Mouse (Mus musculus): ENCODE measurements around the gene Aanat.

The Aanat gene

GRCm38 (mm10) chr11:116611168-116611567, 24.9 kb downstream of the Aanat start:
- WGBS = 94% methylated on average over 9 of the region's 9 CpGs

DNA sequence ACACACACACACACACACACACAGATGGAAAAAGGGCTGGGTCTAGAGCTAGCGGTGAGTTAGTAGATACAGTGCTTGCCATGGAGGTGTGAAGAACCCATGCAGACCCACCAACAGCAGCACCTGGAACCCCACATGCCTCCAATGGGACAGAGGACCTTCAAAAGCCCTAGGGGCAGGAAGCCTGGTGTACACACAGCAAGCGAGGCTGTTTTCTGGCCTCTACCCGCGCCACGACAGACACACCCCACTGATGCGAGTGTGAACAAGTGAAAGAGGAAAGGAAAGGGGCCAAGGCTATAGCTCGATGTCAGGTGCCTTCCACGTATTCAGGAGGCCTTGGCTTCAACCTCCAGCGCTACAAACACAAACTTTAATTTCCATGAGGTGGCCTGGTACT, 25.7 kb downstream of the Aanat start:
- WGBS = 88% methylated on average over 9 of the region's 9 CpGs

DNA sequence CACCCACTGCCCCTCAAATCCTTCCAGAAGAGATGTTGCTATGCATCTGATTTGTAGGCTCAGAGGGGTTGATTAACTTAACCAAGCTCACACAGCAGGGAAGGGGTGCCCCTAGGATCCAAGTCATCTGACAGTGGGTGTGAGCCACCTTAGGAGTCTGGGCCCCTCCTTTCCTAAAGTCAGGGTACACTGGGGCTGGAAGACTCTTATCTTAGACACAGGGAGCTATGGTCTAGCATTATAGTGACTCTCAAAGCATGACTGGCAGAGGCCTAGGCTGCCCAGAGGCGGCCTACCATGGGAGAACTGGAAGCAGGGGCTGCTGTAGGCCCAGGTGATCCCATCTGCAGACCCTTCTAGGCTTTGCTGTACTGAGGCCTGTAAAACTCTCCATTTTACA, 26.3 kb downstream of the Aanat start:
- WGBS = 100% methylated on average over 1 of the region's 1 CpGs

DNA sequence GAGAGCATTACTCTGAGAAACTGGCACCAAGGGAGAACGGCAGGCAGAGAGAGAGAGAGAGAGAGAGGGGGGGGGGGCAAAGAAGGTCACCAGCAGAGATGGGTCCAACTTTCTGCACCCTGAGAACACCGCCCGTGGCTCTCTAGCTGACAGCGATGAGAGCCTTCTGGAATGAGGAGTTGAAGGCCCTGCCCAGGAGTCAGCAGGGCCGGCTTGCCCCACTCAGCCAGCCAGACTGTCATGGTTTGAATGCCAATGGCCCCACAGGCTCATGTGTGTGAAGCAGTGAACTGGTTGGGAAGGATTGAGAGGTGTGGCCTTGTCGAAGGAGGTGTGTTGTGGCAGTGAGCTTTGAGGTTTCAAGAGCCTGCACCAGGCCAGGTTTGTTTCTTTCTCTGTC, 27.0 kb downstream of the Aanat start:
- WGBS = 92% methylated on average over 6 of the region's 6 CpGs

DNA sequence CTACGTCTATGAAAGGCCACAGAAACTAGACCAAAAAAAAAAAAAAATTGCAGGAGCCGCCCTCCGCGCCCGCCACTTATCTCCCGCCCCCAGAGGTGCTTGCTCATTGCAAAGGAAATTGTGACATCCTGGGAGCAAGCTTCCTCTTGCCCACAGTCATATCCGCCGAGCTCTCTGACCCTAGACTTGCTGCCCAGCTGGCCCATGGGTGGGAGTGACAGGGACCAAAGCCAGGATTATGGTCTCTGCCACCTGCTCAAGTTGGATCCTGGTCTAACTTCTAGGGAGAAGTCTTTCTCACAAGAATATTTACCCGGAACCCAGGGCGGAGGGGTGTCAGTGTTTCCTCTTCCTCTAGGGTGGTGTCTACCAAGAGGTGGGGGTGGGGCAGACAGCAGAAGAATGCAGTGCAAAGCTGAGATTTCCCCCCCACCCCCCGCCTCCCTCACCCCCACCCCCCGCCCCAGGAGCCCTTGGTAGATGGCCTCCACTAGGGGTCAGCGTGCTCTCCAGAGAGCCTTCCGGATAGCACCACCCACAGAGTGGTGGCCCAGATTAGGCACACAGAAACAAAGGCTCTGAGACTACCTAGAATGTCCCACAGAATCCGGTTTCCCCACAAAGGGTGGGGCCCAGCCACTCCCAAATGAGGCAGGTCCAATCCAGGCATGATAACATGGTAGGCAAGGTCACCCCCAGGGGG, 29.7 kb downstream of the Aanat start:
- WGBS = 40% methylated on average over 15 of the region's 15 CpGs

DNA sequence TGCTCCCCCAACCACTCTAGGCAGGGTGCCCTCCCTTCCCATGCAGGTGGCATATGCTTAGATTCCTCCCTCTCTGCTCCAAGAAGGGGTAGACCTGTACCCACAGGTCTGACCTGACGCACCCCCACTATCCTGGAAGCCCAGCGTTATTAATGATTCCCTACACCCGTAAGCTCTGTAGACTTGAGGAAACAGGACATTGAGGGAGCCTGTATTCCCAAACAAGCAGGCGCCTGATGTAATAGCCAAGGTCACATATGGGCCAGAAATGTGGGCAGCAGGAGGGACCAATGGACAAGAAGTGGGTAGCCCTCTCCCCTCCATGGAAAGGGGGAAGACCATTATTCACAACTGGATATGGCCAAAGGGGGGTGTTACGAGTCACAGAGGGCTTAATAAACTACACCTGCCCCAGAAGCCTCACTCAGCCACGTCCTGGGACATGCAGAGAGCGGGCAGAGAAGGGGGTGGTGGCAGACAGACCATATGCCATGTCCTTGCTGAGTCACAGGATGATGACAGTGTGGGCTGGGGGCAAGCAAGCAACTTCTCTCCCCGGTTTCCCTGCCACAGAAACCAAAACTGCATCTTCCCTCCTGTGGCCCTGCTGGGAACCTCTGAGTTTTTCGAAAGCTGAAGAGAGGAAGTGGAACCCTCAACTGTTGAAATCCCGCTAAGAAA, 30.3 kb downstream of the Aanat start:
- 79% methylated on average over 10 of the region's 10 CpGs for WGBS

DNA sequence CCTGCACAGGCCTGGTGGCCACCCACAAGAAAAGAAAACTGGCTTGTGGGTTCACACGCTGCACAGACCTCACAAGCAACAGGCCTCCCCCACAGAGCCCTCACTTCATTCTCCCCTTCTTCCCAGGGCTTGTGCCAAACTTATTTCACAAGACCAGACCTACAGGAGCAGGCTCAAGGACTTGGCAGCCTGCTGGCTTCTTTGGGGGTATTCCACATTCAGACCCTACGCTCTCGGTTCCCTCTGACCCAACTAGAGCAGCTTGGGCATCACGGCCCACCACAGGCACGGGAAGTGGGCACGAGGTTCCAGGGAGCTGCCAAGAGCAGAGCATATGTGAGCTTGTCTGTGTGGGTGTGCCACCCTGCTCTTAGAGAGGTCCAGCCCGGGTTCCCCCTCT, 31.4 kb downstream of the Aanat start:
- 48% methylated on average over 7 of the region's 7 CpGs for WGBS

DNA sequence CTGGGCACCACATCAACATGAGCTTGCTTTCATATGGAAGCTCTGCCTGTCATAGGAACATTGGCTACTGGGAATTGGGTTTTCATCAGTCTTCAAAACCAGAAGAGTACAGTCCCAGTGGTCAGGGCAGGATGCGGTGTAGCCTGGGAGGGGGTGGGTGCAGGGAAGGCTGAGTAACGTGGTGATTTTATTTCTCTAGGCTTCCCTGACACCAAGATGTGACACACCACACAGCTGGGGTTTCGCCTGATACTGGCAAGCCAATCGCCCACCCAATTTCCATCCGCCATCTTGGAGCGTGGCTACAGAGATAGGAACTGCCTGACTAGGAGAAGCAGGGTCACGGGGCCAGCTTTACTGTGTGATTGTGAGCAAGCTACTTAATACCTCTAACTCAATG, 32.4 kb downstream of the Aanat start:
- WGBS = 93% methylated on average over 7 of the region's 7 CpGs

- 75% methylated on average over 7 of the region's 7 CpGs for WGBS
Observed at GRCm38 (mm10) chr11:116619156-116619555, 32.9 kb downstream of the Aanat start.

DNA sequence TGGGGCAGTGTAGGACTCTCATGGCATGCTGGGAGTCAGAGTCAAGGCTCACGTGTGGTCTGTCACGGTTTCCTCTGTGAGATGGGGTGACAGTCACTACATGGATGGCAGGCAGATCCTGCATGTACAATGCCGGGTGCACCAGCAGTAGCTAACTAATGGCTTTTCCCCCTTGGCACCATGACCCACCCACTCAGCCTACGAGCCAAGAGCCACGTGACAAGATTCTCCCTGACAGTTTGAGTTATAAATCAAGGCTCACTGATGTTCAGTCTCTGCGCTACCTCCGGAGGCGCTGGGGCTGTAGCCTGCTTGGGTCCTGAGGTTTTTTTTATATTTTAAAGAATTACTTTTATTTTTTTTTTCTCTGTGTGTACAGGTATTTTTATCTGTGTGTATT, 33.3 kb downstream of the Aanat start:
- 62% methylated on average over 8 of the region's 8 CpGs for WGBS

DNA sequence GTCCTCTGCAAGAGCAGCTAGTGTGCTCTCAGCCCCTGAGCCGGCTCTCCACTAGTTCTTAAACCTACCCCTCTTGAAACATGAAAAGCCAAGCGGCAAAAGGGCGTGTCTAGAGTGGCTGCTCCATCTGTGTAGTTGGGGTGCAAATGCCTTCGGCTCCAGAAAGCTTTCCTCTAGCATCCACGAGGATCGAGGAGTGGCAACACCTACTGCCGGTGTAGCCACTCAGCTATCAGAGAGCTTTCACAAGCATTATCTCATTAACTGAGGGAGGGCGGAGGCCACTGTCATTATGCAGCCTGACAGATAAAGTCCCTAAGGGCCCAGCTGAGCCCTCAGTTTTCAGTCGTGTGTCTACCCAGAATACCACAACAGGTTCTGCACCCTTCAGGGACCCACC, 33.8 kb downstream of the Aanat start:
- 64% methylated on average over 9 of the region's 9 CpGs for WGBS

DNA sequence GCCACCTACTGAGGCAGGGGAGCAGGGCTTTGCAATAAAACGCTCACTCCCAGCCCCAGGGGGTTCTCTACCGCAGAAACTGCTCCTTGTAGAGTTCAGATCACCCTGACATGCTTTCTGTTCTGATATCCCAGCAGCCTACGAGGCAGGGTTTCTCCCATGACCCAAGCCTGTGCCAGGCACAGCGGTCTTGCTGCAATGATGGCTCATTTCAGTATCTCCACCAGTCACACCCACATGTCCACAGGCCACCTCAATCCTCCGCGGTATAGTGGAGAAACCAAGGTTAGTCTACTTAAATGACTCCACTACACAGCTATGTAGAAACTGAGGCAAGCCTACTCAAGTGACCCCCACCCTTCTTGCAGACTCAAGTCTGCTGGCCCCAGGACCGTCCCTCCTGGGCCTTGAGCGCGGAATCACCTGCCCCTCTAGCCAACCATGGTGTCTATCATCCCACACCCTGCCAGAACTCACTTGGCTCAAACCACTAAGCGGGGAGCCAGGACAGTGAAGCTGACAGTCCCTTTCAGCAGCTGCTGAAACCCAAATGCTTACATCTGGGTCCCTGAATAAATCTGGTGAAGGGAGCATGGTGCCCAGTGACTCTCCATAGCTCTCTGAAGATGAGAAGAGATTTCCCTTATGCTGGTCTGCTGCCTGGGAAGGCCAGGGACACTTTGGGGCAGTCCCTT, 34.5 kb downstream of the Aanat start:
- 82% methylated on average over 10 of the region's 10 CpGs for WGBS

DNA sequence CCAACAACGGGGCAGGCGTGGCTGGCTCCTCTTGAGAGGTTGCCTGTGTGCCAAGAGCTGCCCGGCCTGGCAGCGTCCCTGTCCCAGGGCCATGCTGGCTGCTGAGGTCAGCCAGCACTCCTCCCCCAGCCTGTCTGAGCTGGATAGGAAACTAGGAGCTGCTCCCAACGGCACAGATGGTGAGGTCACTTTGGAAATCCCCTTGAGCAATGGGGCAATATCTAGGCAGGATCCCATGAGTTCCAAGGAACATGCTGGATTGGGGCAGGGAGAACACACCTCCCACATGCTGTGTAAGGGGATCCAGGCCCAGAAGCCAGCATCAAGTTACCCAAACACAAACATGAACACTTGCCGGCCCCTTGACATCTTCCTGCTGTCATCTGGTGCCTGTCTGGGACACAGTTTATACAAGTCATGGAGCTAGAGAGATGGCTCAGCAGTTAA, 35.0 kb downstream of the Aanat start:
- WGBS = 43% methylated on average over 6 of the region's 6 CpGs

GRCm38 (mm10) chr11:116623281-116624124, 37.3 kb downstream of the Aanat start:
- WGBS = 18% methylated on average over 40 of the region's 40 CpGs

- 14% methylated on average over 41 of the region's 42 CpGs for WGBS
Observed at GRCm38 (mm10) chr11:116624131-116624832, 38.0 kb downstream of the Aanat start.

- 82% methylated on average over 17 of the region's 17 CpGs for WGBS
Observed at GRCm38 (mm10) chr11:116625081-116626000, 39.1 kb downstream of the Aanat start.

- WGBS = 84% methylated on average over 10 of the region's 10 CpGs
Observed at GRCm38 (mm10) chr11:116626299-116627071, 40.3 kb downstream of the Aanat start, which contains the start of gene Rhbdf2. Gene Rhbdf2, minus strand, starts transcription at chr11:116627019.

GRCm38 (mm10) chr11:116627072-116628020, 41.1 kb downstream of the Aanat start:
- WGBS = 38% methylated on average over 10 of the region's 10 CpGs

Data from cerebral cortex, adult 2 months (tissue).